Mouse (Mus musculus) fibroblast of lung, adult 2 months (primary cell): Measurements from ENCODE around the gene Dennd4a.

Source experiments
- DNase-seq: peaks from one replicate; pipeline ENCODE4 v3.0.0-alpha.2; 2011; ENCODE audit warnings: low read depth

Gene Dennd4a

DNA sequence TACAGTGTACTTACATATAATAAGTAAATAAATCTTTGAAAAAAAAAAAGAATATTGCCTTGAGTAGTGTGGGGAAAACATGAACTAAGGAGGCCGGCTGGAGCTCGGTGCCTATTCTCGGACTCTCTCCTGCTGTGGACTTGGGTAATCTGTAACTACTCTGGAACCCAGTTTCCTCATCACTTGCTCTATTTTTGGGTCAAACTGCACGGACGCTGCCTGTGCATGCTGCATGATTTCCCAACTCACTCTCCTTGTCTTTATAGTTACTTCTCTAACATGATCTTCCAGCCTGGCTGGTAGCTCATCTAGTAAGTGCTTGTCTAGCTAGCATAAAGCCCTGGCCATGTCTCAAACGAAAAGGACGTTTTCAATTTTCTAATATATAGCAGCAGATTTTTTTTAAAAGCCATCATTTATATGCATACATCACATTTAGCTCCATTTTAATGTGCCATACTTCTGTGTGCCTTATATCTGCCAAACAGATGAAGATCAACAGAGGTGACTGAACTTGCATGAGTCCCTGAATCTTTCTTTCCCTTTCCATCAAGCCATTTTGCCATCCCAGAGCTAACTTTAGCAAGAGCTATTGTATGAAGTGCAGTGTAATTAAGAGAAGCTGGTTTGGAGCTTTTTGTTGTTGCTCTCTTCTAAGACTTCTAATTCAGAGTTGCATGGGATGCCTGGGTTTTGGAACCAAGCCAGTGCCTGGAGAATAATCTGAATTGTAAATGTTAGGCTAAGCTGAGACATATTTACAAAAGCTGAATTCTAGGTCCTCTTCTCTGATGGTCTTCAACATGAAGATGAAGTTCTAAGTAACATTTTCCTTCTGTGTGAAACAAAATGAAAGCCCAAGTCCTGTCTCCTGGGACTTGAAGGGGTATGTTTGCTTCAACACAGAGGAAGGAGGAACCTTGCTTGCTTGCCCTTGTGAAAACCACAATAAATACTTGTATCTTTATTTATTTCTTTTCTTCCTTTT is 20.2 kb upstream of the Dennd4a start:
- no peak for DNase-seq

GRCm38 (mm10) chr9:64791676-64792075 is 19.5 kb upstream of the Dennd4a start:
- DNase-seq: peak; percentile 60

GRCm38 (mm10) chr9:64792379-64793274 is 18.5 kb upstream of the Dennd4a start:
- DNase-seq: no peak

DNA sequence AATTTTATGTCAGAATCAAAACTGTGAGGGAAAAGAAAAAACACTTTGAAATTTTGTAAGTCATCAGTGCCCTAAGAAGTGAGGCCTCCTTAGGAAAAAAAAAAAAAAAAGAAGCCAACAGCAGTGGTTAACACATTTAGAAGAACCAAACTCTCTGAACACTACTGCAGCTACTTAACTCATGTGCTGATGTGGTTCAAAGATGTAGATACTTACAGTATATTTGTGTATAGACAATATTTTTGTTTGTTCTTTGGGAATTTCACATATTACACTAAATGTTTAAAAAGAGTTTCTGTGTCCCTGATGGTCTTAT is 17.9 kb upstream of the Dennd4a start:
- DNase-seq: no peak

DNA sequence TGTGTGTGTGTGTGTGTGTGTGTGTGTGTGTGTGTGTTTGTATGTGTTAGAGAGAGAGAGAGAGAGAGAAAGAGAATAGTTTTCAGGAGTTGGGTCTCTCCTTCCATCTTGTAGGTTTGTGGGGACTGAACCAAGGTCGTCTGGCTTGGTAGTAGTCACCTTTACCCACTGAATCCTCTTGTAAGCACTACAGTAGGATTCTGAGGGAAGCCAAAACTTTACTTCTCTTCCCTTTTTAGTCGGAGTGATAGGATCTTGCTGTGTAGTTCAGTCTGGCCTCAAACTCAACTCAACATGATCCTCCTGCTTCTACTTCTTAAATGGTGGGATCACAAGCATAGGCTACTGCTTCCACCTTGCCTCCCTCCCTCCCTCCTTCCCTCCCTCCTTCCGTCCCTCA is 17.3 kb upstream of the Dennd4a start:
- no peak for DNase-seq

DNA sequence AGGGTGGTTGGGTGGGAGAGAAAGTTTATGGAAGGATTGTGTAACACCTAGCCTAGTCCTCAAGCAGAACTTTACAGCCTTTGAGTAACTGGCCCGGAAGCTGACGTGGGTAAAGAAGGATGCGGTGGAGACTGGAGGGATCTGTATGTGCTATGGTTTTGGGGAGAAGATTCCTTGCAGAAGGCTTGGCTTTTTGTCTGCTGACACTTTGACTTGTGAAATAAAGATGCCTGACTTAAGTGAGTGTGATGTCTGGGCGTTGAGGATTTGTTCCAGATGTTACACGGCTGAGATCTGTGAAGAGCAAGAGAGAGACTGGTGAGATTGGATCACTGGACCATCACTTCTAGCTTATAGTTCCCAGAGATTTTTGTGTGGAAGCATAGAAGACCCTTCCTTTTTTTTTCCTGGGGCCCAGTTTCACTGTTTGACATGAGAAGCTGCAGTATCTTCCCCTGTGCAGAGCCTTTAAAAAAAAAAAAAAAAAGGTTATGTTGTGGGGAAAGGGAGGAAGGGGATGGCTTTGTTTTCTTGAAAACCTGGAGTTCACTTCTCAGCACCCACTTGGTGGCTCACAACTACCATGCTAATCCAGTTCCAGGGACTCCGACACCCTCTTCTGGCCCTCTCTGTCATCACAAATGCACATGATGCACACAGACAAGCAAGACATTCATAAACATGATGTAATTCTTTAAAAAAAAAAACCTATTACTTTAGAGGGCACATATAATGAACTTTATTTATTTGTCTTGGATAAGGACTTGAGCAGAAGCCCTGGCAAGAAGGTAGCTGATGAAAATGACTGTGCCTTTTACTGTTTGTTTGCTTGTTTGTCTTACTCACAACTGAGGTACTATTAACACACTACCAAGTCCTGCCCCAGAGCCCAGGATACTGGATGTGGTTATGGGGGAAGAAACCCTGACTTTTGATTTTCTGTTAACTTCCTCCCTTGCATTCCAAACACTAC is 16.4 kb upstream of the Dennd4a start:
- no peak for DNase-seq

GRCm38 (mm10) chr9:64795846-64796615 is 15.1 kb upstream of the Dennd4a start:
- no peak for DNase-seq

DNA sequence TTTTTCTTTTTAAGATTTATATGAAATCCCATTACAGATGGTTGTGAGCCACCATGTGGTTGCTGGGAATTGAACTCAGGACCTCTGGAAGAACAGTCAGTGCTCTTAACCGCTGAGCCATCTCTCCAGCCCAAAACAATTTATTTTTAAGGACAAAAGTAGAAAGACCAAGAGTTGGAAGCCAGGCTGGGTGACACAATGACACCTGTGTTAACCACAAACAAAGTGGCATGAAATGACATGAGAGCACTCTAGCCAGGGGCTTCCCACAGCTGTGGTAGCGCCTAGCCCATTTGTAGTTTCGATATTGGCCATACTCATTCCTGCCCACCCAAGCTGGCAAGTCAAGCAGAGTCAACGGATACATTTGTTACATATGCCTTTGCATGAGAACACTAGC is 13.7 kb upstream of the Dennd4a start:
- DNase-seq: no peak

- no peak for DNase-seq
These were observed 13.0 kb upstream of the Dennd4a start for GRCm38 (mm10) chr9:64798099-64798498.

GRCm38 (mm10) chr9:64798859-64799258 is 12.3 kb upstream of the Dennd4a start:
- DNase-seq: no peak

DNA sequence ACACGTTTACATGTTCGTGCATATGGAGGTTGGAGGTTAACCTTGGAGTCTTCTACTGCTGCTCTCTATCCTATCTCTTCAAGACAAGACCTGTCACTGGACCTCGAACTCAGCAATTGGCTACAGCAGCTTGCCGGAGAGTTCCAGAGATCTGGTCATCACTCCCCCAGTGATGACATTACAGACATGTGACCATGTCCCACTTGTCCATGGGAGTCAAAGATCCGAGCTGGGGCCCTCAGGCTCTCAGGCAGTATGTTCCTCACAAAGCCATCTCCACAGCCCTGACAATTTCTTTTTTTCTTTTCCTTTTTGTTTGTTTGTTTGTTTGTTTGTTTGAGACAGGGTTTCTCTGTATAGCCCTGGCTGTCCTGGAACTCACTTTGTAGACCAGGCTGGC is 11.6 kb upstream of the Dennd4a start:
- DNase-seq: no peak

DNA sequence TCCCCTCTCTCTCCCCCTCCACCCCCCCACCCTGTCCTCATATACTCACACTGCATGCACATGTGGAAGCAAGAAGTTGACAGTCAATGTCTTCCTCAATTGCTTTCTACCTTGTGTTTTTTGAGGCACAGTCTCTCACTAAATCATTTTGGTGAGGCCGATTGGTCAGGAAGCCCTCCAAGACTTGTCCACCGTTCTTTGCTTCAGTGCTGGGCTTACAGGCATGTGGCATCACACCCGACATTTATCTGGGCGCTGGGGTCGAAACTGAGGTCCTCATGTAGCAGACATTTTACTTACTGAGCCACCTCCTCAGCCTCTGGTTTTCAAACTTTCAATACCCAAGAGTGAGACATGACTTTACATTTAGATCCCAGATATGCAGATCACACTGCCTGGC is 8.6 kb upstream of the Dennd4a start:
- no peak for DNase-seq

DNA sequence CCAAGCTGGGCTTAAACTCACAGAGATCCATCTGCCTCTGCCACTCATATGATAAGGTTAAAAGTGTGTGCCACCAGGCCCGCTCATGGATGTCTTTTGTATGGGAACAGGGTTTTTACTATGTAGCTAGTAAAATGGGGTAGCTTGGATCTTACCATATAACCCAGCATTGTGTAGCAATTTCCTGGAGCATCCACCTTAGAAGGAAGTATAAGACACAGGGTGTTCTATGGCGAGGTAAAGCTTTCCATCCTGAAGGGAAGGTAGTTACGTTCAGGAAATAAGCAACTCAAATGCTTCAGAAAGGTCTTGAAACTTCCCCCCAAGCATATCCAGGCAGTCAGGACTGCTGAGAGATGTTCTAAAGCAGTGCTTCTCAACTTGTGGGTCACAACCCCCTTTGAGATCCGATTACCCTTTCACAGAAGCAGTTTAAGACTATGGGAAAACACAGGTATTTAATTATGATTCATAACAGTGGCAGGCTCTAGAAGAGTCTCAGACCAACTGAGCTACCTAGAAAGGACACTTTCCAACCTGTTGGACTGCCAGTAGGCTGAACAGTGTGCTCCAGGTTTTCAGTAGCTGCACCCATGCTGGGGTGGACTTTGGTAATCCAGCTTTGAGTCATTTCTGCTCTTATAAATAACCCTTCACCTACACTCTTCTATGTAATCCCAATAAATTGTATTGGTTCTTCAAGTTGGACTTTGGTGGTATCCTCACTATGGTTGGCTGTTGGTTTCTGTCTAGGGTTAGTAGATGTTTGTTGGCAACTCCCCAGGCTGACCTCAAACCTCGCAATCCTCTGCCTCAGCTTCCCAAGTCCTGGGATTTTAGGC is 7.5 kb upstream of the Dennd4a start:
- DNase-seq: no peak

DNA sequence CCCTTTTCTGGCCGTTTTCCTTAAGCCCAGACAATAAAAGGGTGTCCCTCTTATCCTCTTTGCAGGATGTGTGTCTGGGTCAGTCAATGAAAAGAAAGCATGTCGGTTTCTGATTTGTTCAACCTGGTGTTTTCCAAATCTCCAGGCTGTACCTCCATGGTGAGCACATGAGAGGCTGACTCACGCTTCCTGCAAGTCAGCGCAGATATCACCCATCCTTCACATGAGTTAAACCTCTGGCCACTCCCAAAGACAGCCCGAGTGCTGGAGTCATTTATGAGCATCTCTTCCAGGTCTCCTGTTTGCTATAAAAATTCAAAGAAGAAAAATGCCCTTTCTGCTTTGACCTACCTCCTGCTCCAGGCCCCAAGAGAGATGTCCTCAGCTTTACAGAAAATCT is 5.3 kb upstream of the Dennd4a start:
- no peak for DNase-seq

DNA sequence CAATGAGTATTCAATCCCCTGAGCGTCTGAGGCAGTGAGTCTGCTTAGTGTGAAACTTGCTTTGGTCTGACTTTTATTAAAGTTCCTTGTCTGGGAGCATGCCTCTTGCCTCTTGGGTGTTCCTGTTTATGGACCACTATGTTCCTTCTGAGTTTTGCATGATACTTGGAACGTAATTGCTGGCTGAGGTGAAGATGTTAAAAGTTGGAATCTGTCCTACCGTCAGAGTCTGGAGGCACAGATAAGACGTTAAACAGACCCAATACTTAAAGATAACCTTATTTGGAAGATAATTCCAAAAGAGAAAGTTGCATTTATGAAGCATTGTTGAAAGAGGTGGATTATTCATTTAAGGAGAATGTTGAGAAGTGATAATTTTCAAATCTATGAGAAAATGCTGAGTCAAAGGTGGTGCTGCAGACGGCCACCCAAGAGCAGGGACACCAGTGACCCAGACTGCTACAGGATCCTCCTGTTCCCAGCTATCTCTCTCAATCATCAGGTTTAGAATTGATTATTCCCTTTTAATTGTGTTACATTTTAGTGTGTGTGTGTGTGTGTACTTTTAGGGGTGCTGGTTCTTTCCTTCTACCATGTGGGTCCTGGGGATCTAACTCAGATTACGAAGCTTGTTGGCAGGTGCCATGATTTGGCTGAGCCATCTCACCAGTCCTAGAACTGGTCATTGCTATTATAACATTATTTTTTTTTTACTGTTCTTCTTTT is 4.6 kb upstream of the Dennd4a start:
- no peak for DNase-seq

- no peak for DNase-seq
These were observed 3.9 kb upstream of the Dennd4a start for GRCm38 (mm10) chr9:64807061-64807808.

GRCm38 (mm10) chr9:64809851-64810250 is 1.3 kb upstream of the Dennd4a start:
- DNase-seq: no peak
